Mouse (Mus musculus): Measurements from ENCODE around the gene Dnaaf1. TPM values are rescaled to one million over a fixed set of nuclear protein-coding genes. Genes with fewer than 3 reads are reported as not detected.

Gene Dnaaf1
- polyA plus RNA-seq, 1 experiment from 2014 or later: 0.26 TPM

Other genes starting within 250 kb of the Dnaaf1 start
- gene Hsbp1, start 230.7 kb upstream of the Dnaaf1 start, polyA plus RNA-seq (2014; fragmentation: Nextera tagmentation; extraction: Ambion mirVana): 276 and 298 TPM in 2 replicates
- 14.2 and 19.0 TPM in 2 replicates for gene Mlycd, start 180.4 kb upstream of the Dnaaf1 start, polyA plus RNA-seq (2014; fragmentation: Nextera tagmentation; extraction: Ambion mirVana)
- 0.39 and 0.94 TPM in 2 replicates for gene Osgin1, start 141.1 kb upstream of the Dnaaf1 start, polyA plus RNA-seq (2014; fragmentation: Nextera tagmentation; extraction: Ambion mirVana)
- gene Necab2, start 128.5 kb upstream of the Dnaaf1 start, polyA plus RNA-seq (2014; fragmentation: Nextera tagmentation; extraction: Ambion mirVana): 1.4 and 2.0 TPM in 2 replicates
- gene Slc38a8, start 73.5 kb upstream of the Dnaaf1 start, polyA plus RNA-seq (2014; fragmentation: Nextera tagmentation; extraction: Ambion mirVana): not detected in 2 replicates
- gene Mbtps1, start 16.5 kb upstream of the Dnaaf1 start, polyA plus RNA-seq (2014; fragmentation: Nextera tagmentation; extraction: Ambion mirVana): 63.6 and 80.5 TPM in 2 replicates
- 36.3 and 37.3 TPM in 2 replicates for gene Hsdl1, start 52 bp upstream of the Dnaaf1 start, polyA plus RNA-seq (2014; fragmentation: Nextera tagmentation; extraction: Ambion mirVana)
- gene Taf1c, start 30.0 kb downstream of the Dnaaf1 start, polyA plus RNA-seq (2014; fragmentation: Nextera tagmentation; extraction: Ambion mirVana): 7.1 and 8.0 TPM in 2 replicates
- gene Adad2, start 37.5 kb downstream of the Dnaaf1 start, polyA plus RNA-seq (2014; fragmentation: Nextera tagmentation; extraction: Ambion mirVana): not detected in 2 replicates
- gene Kcng4, start 60.4 kb downstream of the Dnaaf1 start, polyA plus RNA-seq (2014; fragmentation: Nextera tagmentation; extraction: Ambion mirVana): not detected in 2 replicates
- 2.1 and 2.3 TPM in 2 replicates for gene Wfdc1, start 91.1 kb downstream of the Dnaaf1 start, polyA plus RNA-seq (2014; fragmentation: Nextera tagmentation; extraction: Ambion mirVana)
- gene Atp2c2, start 124.8 kb downstream of the Dnaaf1 start, polyA plus RNA-seq (2014; fragmentation: Nextera tagmentation; extraction: Ambion mirVana): 0.14 and 0.24 TPM in 2 replicates
- 10.2 and 12.9 TPM in 2 replicates for gene Tldc1, start 203.2 kb downstream of the Dnaaf1 start, polyA plus RNA-seq (2014; fragmentation: Nextera tagmentation; extraction: Ambion mirVana)

All from heart, embryonic 11.5 days (tissue).